Mouse (Mus musculus) T-cell, adult 2 months (primary cell): ENCODE data around the gene Gm28305.
A peak's percentile ranks its signal among the peaks of the same experiment; 100 is the strongest.

Experiments
- DNase-seq: peaks from one replicate; pipeline ENCODE4 v3.0.0; 2022; ENCODE audit warnings: low spot score

Gm28305 gene

DNA sequence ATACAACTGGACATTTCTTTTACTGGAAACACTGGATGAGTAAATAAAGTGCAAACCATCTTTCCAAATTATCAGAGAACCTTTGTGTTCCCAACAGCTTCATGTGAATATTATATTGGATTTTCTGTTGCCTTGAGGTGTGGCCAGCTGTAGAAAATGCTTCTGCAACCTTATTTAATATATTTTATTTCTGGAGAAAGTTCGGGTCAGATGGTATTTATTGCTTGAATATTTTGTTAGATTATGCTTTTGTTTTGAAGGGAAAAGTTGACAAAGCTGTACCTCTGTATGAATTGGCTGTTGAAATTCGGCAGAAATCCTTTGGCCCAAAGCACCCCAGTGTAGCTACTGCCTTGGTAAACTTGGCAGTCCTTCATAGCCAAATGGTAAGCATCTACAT, at the start of gene Gm28305:
Gene Gm28305 (plus strand): TSS at position 301 of the 400 bp plus-strand sequence.
- no peak for DNase-seq

GRCm38 (mm10) chr9:103996496-103996895, 44.0 kb upstream of the Gm28305 start:
- peak; percentile 47 for DNase-seq

GRCm38 (mm10) chr9:104000601-104001000, 39.9 kb upstream of the Gm28305 start:
- no peak for DNase-seq

- DNase-seq = peak; percentile 99
These were observed 38.3 kb upstream of the Gm28305 start, which contains the start of gene Nphp3 for GRCm38 (mm10) chr9:104001921-104002859. Nphp3 (plus strand) TSS chr9:104002544.

GRCm38 (mm10) chr9:104002913-104003330, 37.5 kb upstream of the Gm28305 start:
- peak; percentile 69 for DNase-seq

DNA sequence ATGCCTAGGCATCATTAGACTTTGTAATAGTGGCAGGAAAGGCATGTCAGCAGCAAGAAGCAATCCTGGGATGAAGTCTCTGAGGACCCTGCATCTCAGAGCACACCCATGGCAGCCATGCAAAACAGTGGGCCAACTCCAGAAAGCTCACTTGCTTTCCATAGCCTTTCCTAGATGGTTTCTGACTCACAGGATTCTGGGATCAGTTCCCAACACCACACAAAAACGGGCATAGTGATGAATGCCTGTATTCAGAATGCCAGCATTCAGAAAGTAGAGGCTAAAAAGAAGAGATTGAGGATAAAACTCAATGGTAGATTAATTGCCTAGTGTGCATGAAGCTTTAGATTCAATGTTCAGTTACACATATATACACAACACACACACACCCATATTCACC, 25.9 kb upstream of the Gm28305 start:
- no peak for DNase-seq

- DNase-seq = no peak
These were observed 19.4 kb upstream of the Gm28305 start for GRCm38 (mm10) chr9:104021026-104021425.

- DNase-seq = no peak
These were observed 13.3 kb upstream of the Gm28305 start for GRCm38 (mm10) chr9:104027186-104027585.

DNA sequence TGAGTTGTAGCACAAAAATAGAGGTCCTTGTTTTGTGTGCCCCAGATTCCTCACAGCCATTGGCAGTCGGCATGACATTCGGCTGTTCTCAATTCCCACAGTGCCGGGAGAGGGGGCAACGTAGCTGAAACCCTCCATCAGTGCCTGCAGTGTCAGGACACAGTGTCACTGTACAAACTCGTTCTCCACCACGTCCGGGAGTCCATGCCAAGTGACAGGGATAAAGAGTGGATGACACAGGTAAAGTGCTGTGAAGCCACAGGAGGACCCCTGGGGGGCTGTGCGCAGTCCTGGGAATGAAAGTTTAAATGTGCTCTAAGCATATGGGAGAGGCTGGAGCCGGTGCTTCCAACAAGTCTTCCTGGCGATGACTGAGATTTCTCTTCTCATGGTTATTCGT, 10.6 kb upstream of the Gm28305 start:
- no peak for DNase-seq

GRCm38 (mm10) chr9:104034231-104034630, 6.2 kb upstream of the Gm28305 start:
- no peak for DNase-seq

- DNase-seq = no peak
These were observed 5.7 kb upstream of the Gm28305 start for GRCm38 (mm10) chr9:104034718-104035117.

GRCm38 (mm10) chr9:104035261-104036015, 5.0 kb upstream of the Gm28305 start:
- peak; percentile 54 for DNase-seq

- no peak for DNase-seq
These were observed 2.2 kb upstream of the Gm28305 start for GRCm38 (mm10) chr9:104038266-104038665.

DNA sequence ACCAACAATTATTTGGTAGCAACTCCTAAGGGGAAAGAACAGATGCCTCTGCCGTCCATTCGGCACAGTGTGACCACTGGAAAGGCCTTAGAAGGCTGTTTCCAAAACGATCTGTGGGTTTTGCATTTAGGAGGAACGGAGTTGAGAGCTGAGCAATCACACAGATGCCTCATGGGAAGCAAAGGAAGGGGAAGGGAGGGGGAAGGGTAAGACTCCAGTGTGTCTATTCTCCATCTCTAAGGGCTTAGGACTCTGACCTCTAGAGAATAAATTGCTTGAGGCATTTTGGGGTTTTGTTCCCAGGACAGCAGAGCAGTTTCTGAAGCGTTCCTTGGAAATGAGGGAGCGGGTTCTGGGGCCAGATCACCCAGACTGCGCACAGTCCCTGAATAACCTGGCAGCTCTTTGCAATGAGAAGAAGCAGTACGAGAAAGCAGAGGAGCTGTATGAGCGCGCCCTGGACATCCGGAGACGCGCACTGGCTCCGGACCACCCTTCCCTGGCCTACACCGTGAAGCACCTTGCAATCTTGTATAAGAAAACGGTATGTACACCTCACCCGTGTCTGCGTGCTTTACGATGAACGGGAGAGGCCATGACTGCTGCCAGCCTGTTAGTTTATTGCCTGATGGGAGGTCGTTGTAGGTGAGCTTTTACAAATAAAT, 1.3 kb upstream of the Gm28305 start:
- DNase-seq = no peak

DNA sequence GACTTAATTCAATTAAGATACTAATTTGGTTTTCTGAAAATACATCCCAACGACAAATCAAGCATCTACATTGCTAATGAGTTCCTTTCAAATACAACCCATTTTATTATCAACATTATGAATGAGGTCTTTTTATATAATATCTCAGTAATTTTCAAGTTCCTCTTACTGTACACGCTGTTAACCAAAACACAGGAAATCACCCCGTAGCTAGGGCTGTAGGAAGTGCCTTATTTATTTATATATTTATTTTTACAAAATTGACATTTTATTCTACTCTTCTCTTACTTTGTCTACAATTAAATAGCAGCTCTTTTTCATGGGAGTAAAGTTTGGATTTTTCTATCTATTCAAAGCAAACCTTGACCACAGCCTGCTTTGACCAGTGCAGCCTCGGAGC, 720 bp upstream of the Gm28305 start:
- no peak for DNase-seq

DNA sequence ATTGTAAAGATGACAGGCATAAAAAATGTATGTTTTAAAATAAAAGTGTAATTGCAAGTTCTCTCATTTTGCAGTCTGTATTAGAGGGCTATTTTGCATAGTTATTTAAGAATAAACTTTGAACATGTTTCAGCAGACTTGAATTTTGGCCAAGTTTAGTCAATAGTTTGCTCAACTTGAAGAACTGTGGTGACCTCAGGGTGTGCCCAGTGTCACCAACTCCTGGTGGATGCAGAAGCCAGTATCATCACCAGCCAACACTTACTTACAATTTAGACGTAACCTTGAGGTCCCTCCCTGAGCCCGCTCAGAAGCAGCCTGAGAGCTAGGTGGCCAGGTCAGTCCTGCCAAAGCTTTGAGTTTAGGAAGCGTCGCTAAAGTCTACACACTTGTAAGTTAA, 3.2 kb downstream of the Gm28305 start:
- DNase-seq = no peak

DNA sequence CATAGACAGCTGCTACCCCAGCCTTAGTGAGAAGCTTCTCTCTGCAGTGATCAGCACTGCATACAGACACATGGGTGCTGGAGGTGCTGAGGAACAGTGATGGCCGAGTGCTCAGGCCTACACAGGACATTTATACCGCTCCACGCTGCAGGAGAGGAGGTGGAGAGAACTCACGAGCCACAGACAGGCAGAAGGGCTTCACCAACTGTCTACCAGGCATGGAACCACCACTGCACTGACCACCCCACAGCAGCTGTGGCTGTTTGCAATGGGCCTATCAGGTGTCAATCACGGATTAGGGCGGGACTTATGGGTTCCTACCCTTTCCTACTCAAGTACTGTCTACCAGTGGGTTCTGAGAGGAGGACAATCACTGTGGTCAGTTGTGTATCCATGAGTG, 10.6 kb downstream of the Gm28305 start:
- DNase-seq = no peak

DNA sequence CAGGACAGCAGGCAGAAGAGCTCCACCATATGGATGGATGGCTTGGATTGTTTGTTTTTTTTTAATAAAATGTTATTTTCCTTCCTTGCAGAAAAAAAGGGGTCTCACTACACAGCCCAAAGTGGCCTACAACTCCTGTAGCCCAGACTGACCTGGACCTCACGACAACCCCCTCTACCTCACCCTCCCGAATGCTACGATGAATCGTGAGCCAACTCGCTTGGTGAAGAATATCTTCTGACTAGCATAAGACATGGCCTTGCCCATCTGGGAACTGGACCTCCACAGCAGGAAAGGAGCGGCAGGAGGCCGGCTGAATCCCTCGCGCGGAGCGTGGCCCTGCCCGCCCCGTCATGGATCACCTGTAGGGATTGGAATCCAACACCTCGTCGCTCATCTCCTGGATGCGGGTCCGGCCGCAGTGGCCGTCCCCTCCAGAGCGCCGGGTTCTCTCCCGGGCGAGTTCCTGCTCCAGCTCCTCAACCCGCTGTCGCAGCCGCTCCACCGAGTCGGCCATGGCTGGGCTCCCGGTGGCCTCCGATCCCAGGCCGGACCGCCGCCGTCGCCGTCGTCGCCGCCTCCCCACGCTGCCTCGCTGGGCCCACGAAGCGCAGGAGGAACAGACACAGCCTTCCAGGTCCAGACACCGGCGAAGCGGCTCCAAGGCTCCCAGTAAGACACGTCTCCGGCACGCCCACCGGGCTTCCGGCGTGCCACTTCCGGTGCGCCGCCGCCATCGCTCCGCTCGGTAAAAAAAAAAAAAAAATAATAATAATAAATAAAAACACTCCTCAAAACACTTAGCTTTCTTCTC, 22.2 kb downstream of the Gm28305 start, which contains the start of gene Uba5:
Gene Uba5 (minus strand): TSS at position 705 of the 814 bp plus-strand sequence.
- peak; percentile 68 for DNase-seq

DNA sequence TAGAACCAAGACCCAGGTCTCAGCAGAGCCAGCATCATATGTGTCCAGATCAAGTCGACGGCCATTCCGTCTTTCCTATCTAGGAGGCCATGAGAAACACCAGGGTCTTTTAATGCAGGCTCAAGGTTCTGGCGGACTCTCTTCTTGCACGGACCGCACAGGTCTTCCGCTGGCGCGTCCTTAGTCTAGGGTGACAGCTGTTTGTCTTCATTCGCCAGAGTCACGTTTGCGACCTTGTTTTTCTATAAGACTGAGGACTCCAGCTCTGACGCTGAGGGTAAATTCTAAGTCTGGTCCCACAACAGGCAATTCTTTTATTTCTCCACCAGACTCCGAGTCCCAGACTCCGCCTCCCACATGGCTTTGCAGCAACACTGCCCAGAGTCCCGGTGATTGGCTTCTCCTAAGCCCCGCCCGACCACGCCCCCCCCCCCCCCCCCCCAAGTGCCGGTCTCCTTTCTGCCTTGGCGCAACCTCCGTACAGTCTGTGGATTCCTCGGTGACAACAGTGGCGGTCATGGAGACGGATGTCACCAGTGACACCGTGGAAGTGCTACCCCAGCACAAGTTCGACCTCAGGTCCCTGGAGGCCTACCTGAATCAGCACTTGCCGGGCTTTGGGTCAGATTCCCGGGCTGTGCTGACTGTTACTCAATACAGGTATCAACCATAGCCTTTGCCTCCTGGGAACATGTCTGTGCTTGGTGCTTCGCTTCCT, 22.9 kb downstream of the Gm28305 start, which contains the start of gene Acad11:
Gene Acad11 (plus strand): TSS at position 134 of the 718 bp plus-strand sequence.
- DNase-seq = peak; percentile 87

DNA sequence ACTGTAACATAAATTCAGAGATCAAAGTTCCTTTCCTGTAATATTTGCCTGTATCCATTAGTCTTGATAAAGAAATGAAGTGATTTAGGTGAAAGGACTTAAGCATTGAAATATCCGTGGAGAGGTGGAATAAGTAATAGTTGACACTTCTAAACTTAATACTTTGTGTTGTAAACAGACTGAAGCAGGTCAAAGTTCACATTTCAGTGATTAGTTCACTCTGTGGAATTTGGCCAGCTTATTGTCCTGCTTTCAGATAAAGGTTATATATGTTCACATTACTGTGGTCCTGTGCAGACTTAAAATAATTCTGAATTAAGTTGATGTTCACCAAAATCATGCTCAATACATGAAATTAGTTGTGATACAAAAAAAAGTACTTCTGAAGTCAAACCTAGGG, 24.1 kb downstream of the Gm28305 start:
- DNase-seq = no peak

DNA sequence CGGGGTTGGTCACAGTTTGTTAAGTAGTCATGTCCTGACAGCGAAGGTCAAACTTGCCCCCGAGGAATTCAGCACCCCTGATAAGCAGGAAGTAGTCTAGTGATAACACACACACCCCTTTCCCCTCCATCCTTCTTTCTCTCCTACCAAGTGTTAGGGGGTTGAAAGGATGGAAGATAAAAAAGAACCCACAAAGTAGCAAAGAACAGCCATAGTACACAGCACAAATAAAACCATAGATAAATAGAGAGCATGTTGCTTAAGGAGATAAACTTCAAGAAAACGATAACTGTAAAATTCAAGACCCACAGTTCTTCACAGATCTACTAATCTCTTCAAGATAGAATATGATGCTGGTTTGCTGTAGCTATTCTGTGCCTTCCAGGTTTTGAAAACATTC, 29.8 kb downstream of the Gm28305 start:
- DNase-seq = no peak
